In genomic region chr8:78509273-78510031, GRCm38 (mm10) we compare ENCODE assay signal across 7 mouse cellular contexts. TPM values are rescaled to one million over a fixed set of nuclear protein-coding genes. Genes with fewer than 3 reads are reported as not detected.
DNase-seq lines count a peak whose midpoint lies in the region; ATAC-seq lines count a peak whose summit lies in the region.

Gene Slc10a7 (plus strand): TSS chr8:78509346.

- peak within 1 kb of the TSS; percentile 100 for H3K9ac ChIP-seq in embryonic facial prominence, embryonic 11.5 days (replicated peaks; ENCODE audit: low read length)
- peak within 1 kb of the TSS; percentile 99 for H3K9ac ChIP-seq in limb, embryonic 12.5 days (replicated peaks)
- peak within 1 kb of the TSS; percentile 97 for H3K9ac ChIP-seq in midbrain, embryonic 14.5 days (replicated peaks; ENCODE audit: low read length)

- H3K4me1 ChIP-seq in embryonic facial prominence, embryonic 11.5 days (ENCODE audit: control insufficient read depth, insufficient read depth, low read length) = no peaks in the 10 kb centered on the region
- H3K4me1 ChIP-seq in limb, embryonic 12.5 days (replicated peaks) = peaks cover 8% of the 10 kb centered on the region
- H3K4me1 ChIP-seq in midbrain, embryonic 14.5 days (ENCODE audit: control insufficient read depth, insufficient read depth, low read length) = peaks cover 10% of the 10 kb centered on the region

- H3K4me3 ChIP-seq in embryonic facial prominence, embryonic 11.5 days (ENCODE audit: low read depth, low read length) = peak within 1 kb of the TSS; percentile 97
- peak within 1 kb of the TSS; percentile 88 for H3K4me3 ChIP-seq in limb, embryonic 12.5 days (replicated peaks)
- peak within 1 kb of the TSS; percentile 91 for H3K4me3 ChIP-seq in midbrain, embryonic 14.5 days (replicated peaks; ENCODE audit: low read depth, low read length)

- peaks cover 9% of the 10 kb centered on the region for H3K36me3 ChIP-seq in embryonic facial prominence, embryonic 11.5 days (replicated peaks; ENCODE audit: control insufficient read depth, insufficient read depth, low read depth, low read length)
- peaks cover 29% of the 10 kb centered on the region for H3K36me3 ChIP-seq in limb, embryonic 12.5 days
- peaks cover 9% of the 10 kb centered on the region for H3K36me3 ChIP-seq in midbrain, embryonic 14.5 days (ENCODE audit: control insufficient read depth, insufficient read depth, low read length)

- no peaks in the 10 kb centered on the region for H3K9me3 ChIP-seq in embryonic facial prominence, embryonic 11.5 days (replicated peaks; ENCODE audit: control insufficient read depth, low read length)
- H3K9me3 ChIP-seq in limb, embryonic 12.5 days = peaks cover 9% of the 10 kb centered on the region
- no peaks in the 10 kb centered on the region for H3K9me3 ChIP-seq in midbrain, embryonic 14.5 days (ENCODE audit: control insufficient read depth, low read length)

- under 1% methylated on average over 51 of the region's 51 CpGs for WGBS in embryonic facial prominence, embryonic 11.5 days
- WGBS in limb, embryonic 12.5 days = under 1% methylated on average over 50 of the region's 51 CpGs
- under 1% methylated on average over 51 of the region's 51 CpGs for WGBS in midbrain, embryonic 14.5 days

- ATAC-seq in embryonic facial prominence, embryonic 11.5 days (replicated peaks; ENCODE audit: insufficient number of reproducible peaks, low FRiP score, low TSS enrichment, low read depth) = peak; percentile 96
- peak; percentile 96 for ATAC-seq in limb, embryonic 12.5 days (ENCODE audit: insufficient number of reproducible peaks, insufficient read depth, low FRiP score, low TSS enrichment, low read depth)
- ATAC-seq in midbrain, embryonic 14.5 days (ENCODE audit: low FRiP score, low TSS enrichment) = peak; percentile 96

- no peaks in the 10 kb centered on the region for H3K27me3 ChIP-seq in embryonic facial prominence, embryonic 11.5 days (ENCODE audit: control insufficient read depth, insufficient read depth, low read length)
- H3K27me3 ChIP-seq in limb, embryonic 12.5 days = no peaks in the 10 kb centered on the region
- no peaks in the 10 kb centered on the region for H3K27me3 ChIP-seq in midbrain, embryonic 14.5 days (ENCODE audit: control insufficient read depth, insufficient read depth, low read length)

- peak within 1 kb of the TSS; percentile 69 for H3K4me2 ChIP-seq in embryonic facial prominence, embryonic 11.5 days (ENCODE audit: low read depth, low read length)
- H3K4me2 ChIP-seq in limb, embryonic 12.5 days = peak within 1 kb of the TSS; percentile 76
- peak within 1 kb of the TSS; percentile 86 for H3K4me2 ChIP-seq in midbrain, embryonic 14.5 days (ENCODE audit: low read length)

- DNase-seq in adrenal gland, postnatal 14 days = peak; percentile 91
- peak; percentile 90 for DNase-seq in embryonic facial prominence, embryonic 11.5 days (ENCODE audit: low spot score)
- peak; percentile 98 for DNase-seq in heart, adult 11 months
- DNase-seq in kidney, adult 11 months = peak; percentile 81
- DNase-seq in midbrain, embryonic 14.5 days = peak; percentile 93
- peak; percentile 73 for DNase-seq in spleen, adult 12 weeks (ENCODE audit: low spot score)

- peak within 1 kb of the TSS; percentile 93 for H3K27ac ChIP-seq in embryonic facial prominence, embryonic 11.5 days (replicated peaks; ENCODE audit: low read depth, low read length)
- H3K27ac ChIP-seq in limb, embryonic 12.5 days = peak within 1 kb of the TSS; percentile 95
- peak within 1 kb of the TSS; percentile 98 for H3K27ac ChIP-seq in midbrain, embryonic 14.5 days (replicated peaks; ENCODE audit: low read depth, low read length)

RNA-seq across cellular contexts. Expression of gene Slc10a7, which starts in this region (rescaled TPM):
- total RNA-seq in adrenal gland, postnatal 14 days (2021) = 16.6 and 19.8 TPM in 2 replicates
- polyA plus RNA-seq in embryonic facial prominence, embryonic 11.5 days (2014; fragmentation: Nextera tagmentation; extraction: Ambion mirVana) = 9.2 and 10.2 TPM in 2 replicates
- polyA plus RNA-seq in limb, embryonic 12.5 days (2016; fragmentation: Nextera tagmentation; extraction: Ambion mirVana) = 16.5 and 17.5 TPM in 2 replicates
- polyA plus RNA-seq in midbrain, embryonic 14.5 days (2014; fragmentation: Nextera tagmentation; extraction: Ambion mirVana) = 9.2 and 9.7 TPM in 2 replicates

Comparison
In these comparisons a context has a peak if more than half of its experiments do, and no peak if none do; other contexts are left out.
1. Peak in every context shown above with its lines: DNase-seq, ATAC-seq, H3K4me3 ChIP-seq and H3K27ac ChIP-seq.